Mouse (Mus musculus) spleen, adult 2 months (tissue): Measurements from ENCODE around the gene Olfr315.

Source experiments
- CTCF ChIP-seq: fragments of 200-500 bp; IDR thresholded peaks from 2 replicates; pipeline ENCODE4 v1.5.1; 2011; ENCODE audit warnings: mild to moderate bottlenecking, inconsistent platforms; ENCODE audit not compliant: insufficient read depth, insufficient read length, insufficient replicate concordance; ENCODE audit errors: extremely low read depth
- POLR2A ChIP-seq: fragments of 200-500 bp; IDR thresholded peaks from 2 replicates; pipeline ENCODE4 v1.6.1; 2011; ENCODE audit warnings: low read depth, low read length, inconsistent platforms

GRCm38 (mm10) chr11:58796850-58797249, 23.9 kb downstream of the Olfr315 start:
- no peak for TF ChIP-seq CTCF
- no peak for TF ChIP-seq POLR2A
